Mouse (Mus musculus) myocyte (in vitro differentiated cells): ENCODE measurements around the gene Iqschfp. TPM values are rescaled to one million over a fixed set of nuclear protein-coding genes. Genes with fewer than 3 reads are reported as not detected.

ENCODE experiments used
- H3K27me3 ChIP-seq: one replicate; pipeline ENCODE4 v1.6.1; 2011; ENCODE audit not compliant: control insufficient read depth, insufficient read depth, insufficient read length
- H3K36me3 ChIP-seq: one replicate; pipeline ENCODE4 v1.6.1; 2011; ENCODE audit not compliant: control insufficient read depth, insufficient read depth
- H3K4me2 ChIP-seq: one replicate; pipeline ENCODE4 v1.6.1; 2011; ENCODE audit warnings: low read depth, control low read depth
- H3K4me3 ChIP-seq: one replicate; pipeline ENCODE4 v1.5.1; 2011; ENCODE audit warnings: mild to moderate bottlenecking, control low read depth, moderate library complexity
- H3K79me2 ChIP-seq: one replicate; pipeline ENCODE4 v1.6.1; 2011; ENCODE audit not compliant: control insufficient read depth, insufficient read depth
- H3ac ChIP-seq: one replicate; pipeline ENCODE4 v1.6.1; 2011; ENCODE audit not compliant: control insufficient read depth, insufficient read length
- CEBPB ChIP-seq: IDR thresholded peaks from 2 replicates; pipeline ENCODE4 v1.6.1; 2011; ENCODE audit warnings: mild to moderate bottlenecking, moderate library complexity; ENCODE audit not compliant: poor library complexity, insufficient read depth, severe bottlenecking
- E2F4 ChIP-seq: IDR thresholded peaks from one replicate; pipeline ENCODE4 v1.6.1; 2011; ENCODE audit warnings: mild to moderate bottlenecking, control low read depth, moderate library complexity; ENCODE audit not compliant: insufficient read depth
- MAX ChIP-seq: IDR thresholded peaks from one replicate; pipeline ENCODE4 v1.6.1; 2011; ENCODE audit warnings: low read depth, mild to moderate bottlenecking, control low read depth
- MYOD1 ChIP-seq, 3 experiments: IDR thresholded peaks; one replicate each; pipeline ENCODE4 v1.6.1; 2011; ENCODE audit warnings: control low read depth in 2 of 3, low read depth in 2 of 3, mild to moderate bottlenecking in 2 of 3, moderate library complexity in 1 of 3; ENCODE audit not compliant: insufficient read length in 2 of 3, control insufficient read depth in 1 of 3
- MYOG ChIP-seq, 3 experiments: IDR thresholded peaks; one replicate each; pipeline ENCODE4 v1.6.1; 2011; ENCODE audit warnings: control low read depth in 2 of 3, low read depth in 2 of 3, mild to moderate bottlenecking in 2 of 3; ENCODE audit not compliant: insufficient read length in 2 of 3, control insufficient read depth in 1 of 3, insufficient read depth in 1 of 3
- POLR2A ChIP-seq: IDR thresholded peaks from one replicate; pipeline ENCODE4 v1.6.1; 2011; ENCODE audit warnings: low read depth, mild to moderate bottlenecking, control low read depth, moderate library complexity; ENCODE audit not compliant: insufficient read length
- POLR2AphosphoS2 ChIP-seq: IDR thresholded peaks from one replicate; pipeline ENCODE4 v1.6.1; 2011; ENCODE audit warnings: low read depth, control low read depth; ENCODE audit not compliant: insufficient read length
- REST ChIP-seq: IDR thresholded peaks from one replicate; pipeline ENCODE4 v1.6.1; 2011; ENCODE audit warnings: mild to moderate bottlenecking, control low read depth, moderate library complexity; ENCODE audit not compliant: insufficient read depth, insufficient read length
- SRF ChIP-seq: IDR thresholded peaks from one replicate; pipeline ENCODE4 v1.6.1; 2011; ENCODE audit warnings: low read depth; ENCODE audit not compliant: control insufficient read depth, insufficient read length
- TCF12 ChIP-seq: IDR thresholded peaks from one replicate; pipeline ENCODE4 v1.6.1; 2011; ENCODE audit warnings: mild to moderate bottlenecking, control low read depth; ENCODE audit not compliant: poor library complexity, insufficient read depth, severe bottlenecking
- TCF3 ChIP-seq: IDR thresholded peaks from one replicate; pipeline ENCODE4 v1.6.1; 2011; ENCODE audit warnings: low read depth, control low read depth; ENCODE audit not compliant: insufficient read length
- USF1 ChIP-seq: IDR thresholded peaks from one replicate; pipeline ENCODE4 v1.6.1; 2011; ENCODE audit warnings: low read depth, mild to moderate bottlenecking, control low read depth, moderate library complexity
- polyA plus RNA-seq: library from polyadenylated mRNA; unstranded; fragments of >200 nt; fragmentation: generic; extraction: Trizol; gene quantifications from one replicate; pipeline ENCODE4 v1.2.1, GENCODE M21; 2012; ENCODE audit warnings: missing spikeins

Iqschfp gene
- polyA plus RNA-seq, 1 experiment = not detected

DNA sequence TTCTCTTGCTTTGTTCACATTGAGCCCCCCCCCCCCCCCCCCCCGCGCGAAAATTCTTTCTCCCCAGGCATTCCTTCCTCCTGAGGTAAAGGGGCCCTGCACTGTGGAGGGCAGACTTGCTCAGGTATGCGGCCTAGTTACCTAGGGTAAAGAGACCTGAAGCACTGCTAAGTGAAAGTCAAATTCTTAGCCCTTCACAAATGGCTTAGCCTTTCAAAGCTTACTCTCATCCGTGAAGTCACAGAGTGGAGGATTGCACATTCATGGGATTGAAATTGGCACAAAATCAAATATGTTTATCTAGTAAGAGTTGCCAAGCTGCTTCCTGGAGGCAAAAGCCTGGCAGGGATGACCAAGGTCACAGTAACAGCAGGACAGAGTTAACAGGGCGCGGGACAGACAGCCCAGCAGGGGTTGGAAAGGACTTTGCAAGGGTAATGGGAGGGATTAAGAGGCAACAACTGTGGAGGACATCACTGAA, 642.6 kb downstream of the Iqschfp start:
- Histone ChIP-seq H3K4me2 (no peak overlapping the region), H3K4me3 (no peak overlapping the region), H3K27me3 (no peaks in the 10 kb centered on the region), H3K79me2 (peaks cover 38% of the 10 kb centered on the region), H3ac (no peak overlapping the region), H3K36me3 (no peaks in the 10 kb centered on the region)
- TF ChIP-seq MYOD1 (IDR thresholded peaks at IDR 0.05; ENCODE audit: control insufficient read depth in 1 of 3, insufficient read length in 2 of 3, low read depth in 2 of 3) = peak in 1 of 3 experiments; percentile 15
- TF ChIP-seq TCF3 = no peak

DNA sequence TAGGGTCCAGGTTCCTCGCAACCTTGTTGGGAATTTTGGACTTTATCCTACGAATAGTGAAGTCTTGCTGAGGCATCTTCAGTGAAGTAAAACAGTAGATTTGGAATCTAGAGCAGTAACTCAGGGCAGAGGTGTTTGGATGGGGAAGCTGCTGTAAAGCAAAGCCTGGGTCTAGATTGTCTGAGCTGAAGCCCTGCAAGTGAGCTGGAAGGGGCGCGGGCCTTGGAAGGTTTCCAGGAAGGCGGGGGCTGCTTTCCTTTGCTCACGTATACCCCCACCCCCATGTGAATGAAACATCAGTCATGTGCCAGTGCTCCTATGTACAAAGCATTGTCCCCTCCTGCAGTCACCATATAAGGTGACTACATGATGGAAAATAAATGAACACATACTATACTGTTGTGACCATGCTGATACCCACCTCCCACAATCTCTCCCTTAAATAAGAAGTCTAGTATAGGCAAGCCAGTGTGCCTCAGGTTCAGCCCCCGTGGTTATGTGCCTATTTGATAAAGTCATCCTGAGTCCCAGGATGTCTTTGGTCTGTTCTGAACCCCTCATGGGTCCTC, 643.2 kb downstream of the Iqschfp start:
- H3ac ChIP-seq = no peak overlapping the region
- H3K36me3 ChIP-seq = no peaks in the 10 kb centered on the region
- no peak overlapping the region for H3K4me2 ChIP-seq

DNA sequence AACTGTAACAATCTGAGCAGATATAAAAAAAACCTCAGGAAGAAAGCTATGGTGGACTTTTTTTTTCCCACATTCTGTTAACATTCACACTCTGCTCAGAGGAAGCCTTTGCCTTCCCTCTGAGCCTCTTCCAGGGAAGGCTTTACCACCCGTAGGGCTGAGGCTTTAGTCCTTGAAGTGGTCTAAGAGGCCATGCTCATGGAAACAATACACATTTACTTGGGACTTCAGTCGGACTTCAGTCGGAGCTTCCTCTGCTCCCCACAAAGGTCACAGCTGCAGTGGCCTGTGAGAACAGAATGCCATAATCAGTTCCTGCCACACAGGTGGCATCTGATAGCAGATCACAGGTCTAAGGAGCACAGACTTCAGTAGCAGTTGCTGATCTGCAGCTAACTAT, 644.0 kb downstream of the Iqschfp start:
- no peak overlapping the region for H3ac ChIP-seq
- TF ChIP-seq REST (no peak), POLR2AphosphoS2 (no peak), MYOD1 (IDR thresholded peaks at IDR 0.05; ENCODE audit: control insufficient read depth in 1 of 3, insufficient read length in 2 of 3, low read depth in 2 of 3) (no peak), CEBPB (no peak), MAX (no peak), E2F4 (no peak), POLR2A (no peak), USF1 (no peak), SRF (no peak), TCF12 (no peak), MYOG (IDR thresholded peaks at IDR 0.05; ENCODE audit: control insufficient read depth in 1 of 3, insufficient read depth in 1 of 3, insufficient read length in 2 of 3, low read depth in 2 of 3) (no peak), TCF3 (no peak)
- no peaks in the 10 kb centered on the region for H3K27me3 ChIP-seq
- no peak overlapping the region for H3K4me2 ChIP-seq
- no peak overlapping the region for H3K4me3 ChIP-seq
- H3K36me3 ChIP-seq = no peaks in the 10 kb centered on the region
- H3K79me2 ChIP-seq = peaks cover 37% of the 10 kb centered on the region

More for the DNA sequence above, 643.2 kb downstream of the Iqschfp start:
- no peak overlapping the region for H3K4me3 ChIP-seq
- H3K27me3 ChIP-seq = no peaks in the 10 kb centered on the region
- peaks cover 36% of the 10 kb centered on the region for H3K79me2 ChIP-seq
- TF ChIP-seq USF1 (no peak), TCF12 (no peak), POLR2AphosphoS2 (no peak), REST (no peak), MYOD1 (IDR thresholded peaks at IDR 0.05; ENCODE audit: control insufficient read depth in 1 of 3, insufficient read length in 2 of 3, low read depth in 2 of 3) (no peak), POLR2A (no peak), SRF (no peak), TCF3 (no peak), E2F4 (no peak), CEBPB (no peak), MAX (no peak), MYOG (IDR thresholded peaks at IDR 0.05; ENCODE audit: control insufficient read depth in 1 of 3, insufficient read depth in 1 of 3, insufficient read length in 2 of 3, low read depth in 2 of 3) (no peak)

DNA sequence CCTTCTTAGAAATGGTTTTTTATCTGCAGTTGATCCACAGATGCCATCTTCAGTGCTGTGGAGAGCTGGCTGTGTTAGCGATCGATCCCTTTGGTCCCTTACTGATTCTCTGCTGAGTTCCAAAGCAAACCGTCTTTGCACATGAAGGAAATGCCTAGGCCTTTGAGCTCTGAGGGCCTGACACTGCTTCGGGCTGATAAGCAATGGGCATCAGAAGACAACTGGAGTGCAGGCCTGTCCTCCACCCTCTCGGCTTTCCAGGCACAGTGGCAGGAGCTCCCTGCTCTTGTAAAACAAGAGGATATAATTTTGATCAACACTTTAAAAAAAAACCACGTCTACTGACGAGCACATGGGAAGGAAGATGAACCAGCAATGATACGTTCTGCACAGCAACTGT, 649.7 kb downstream of the Iqschfp start:
- H3K27me3 ChIP-seq = no peaks in the 10 kb centered on the region
- H3K79me2 ChIP-seq = peaks cover 33% of the 10 kb centered on the region
- no peak overlapping the region for H3ac ChIP-seq
- no peaks in the 10 kb centered on the region for H3K36me3 ChIP-seq
- H3K4me2 ChIP-seq = no peak overlapping the region
- no peak overlapping the region for H3K4me3 ChIP-seq
- no peak for TF ChIP-seq MYOG (IDR thresholded peaks at IDR 0.05; ENCODE audit: control insufficient read depth in 1 of 3, insufficient read depth in 1 of 3, insufficient read length in 2 of 3, low read depth in 2 of 3)
- TF ChIP-seq TCF12 = no peak
- no peak for TF ChIP-seq TCF3
- no peak for TF ChIP-seq SRF

DNA sequence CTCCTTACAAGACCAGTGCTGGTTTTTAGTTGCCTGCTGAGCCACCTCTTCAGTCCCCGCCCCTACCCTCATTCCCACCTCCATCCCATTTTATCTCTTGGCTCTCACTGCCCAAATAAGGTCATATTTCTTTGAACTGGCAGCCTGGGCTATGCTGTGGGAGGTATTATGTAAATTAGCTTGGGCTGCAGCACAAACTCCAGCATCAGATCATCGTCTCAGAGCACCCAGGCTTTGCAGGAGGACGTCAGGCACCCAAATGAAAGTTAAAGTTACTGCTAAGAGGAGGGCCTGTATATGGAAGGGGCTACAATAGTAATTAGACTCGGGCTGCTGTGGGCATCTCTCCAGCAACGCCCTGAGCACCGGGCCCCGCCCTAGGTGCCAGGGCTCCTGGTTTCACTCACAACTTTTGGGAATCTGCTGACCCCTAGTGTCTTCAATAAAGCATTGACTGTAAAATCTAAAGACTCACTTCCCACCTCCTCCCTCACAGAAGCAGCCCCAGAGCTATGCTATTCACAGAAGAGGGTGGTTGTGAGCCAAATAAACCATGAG, 651.0 kb downstream of the Iqschfp start:
- Histone ChIP-seq H3K4me3 (peak overlapping the region; percentile 8), H3K4me2 (peak overlapping the region; percentile 87), H3K36me3 (no peaks in the 10 kb centered on the region), H3K79me2 (peaks cover 33% of the 10 kb centered on the region), H3K27me3 (no peaks in the 10 kb centered on the region), H3ac (no peak overlapping the region)
- TF ChIP-seq E2F4 (no peak), REST (no peak), SRF (peak; percentile 97), MYOG (IDR thresholded peaks at IDR 0.05; ENCODE audit: control insufficient read depth in 1 of 3, insufficient read depth in 1 of 3, insufficient read length in 2 of 3, low read depth in 2 of 3) (no peak), POLR2A (no peak)
